Mouse (Mus musculus): Measurements from ENCODE around the gene Zbtb49. TPM values are rescaled to one million over a fixed set of nuclear protein-coding genes. Genes with fewer than 3 reads are reported as not detected.

Zbtb49 gene
- total RNA-seq, 2 experiments from 2014 or later: 9.6 to 11.3 TPM

- peak; percentile 25 for DNase-seq
Measured at GRCm38 (mm10) chr5:38195941-38196340, 24.3 kb downstream of the Zbtb49 start.

GRCm38 (mm10) chr5:38194946-38195345 lies 25.3 kb downstream of the Zbtb49 start:
- no peak for DNase-seq

GRCm38 (mm10) chr5:38190907-38191306 lies 29.4 kb downstream of the Zbtb49 start:
- DNase-seq: no peak

GRCm38 (mm10) chr5:38187006-38187405 lies 33.3 kb downstream of the Zbtb49 start:
- no peak for DNase-seq

GRCm38 (mm10) chr5:38184688-38185285 lies 35.5 kb downstream of the Zbtb49 start:
- DNase-seq: no peak

GRCm38 (mm10) chr5:38174256-38174912 lies 45.9 kb downstream of the Zbtb49 start:
- no peak for DNase-seq

- DNase-seq: no peak
Measured at GRCm38 (mm10) chr5:38173766-38174165, 46.5 kb downstream of the Zbtb49 start.

- no peak for DNase-seq
Measured at GRCm38 (mm10) chr5:38168497-38168896, 51.8 kb downstream of the Zbtb49 start.

GRCm38 (mm10) chr5:38159634-38160413 lies 60.4 kb downstream of the Zbtb49 start, which contains the start of gene Nsg1:
Gene Nsg1 (minus strand): TSS chr5:38159907.
- DNase-seq: no peak

GRCm38 (mm10) chr5:38158947-38159633 lies 61.2 kb downstream of the Zbtb49 start:
- DNase-seq: peak; percentile 77

GRCm38 (mm10) chr5:38158501-38158946 lies 61.7 kb downstream of the Zbtb49 start:
- no peak for DNase-seq

GRCm38 (mm10) chr5:38157481-38158020 lies 62.7 kb downstream of the Zbtb49 start:
- no peak for DNase-seq

GRCm38 (mm10) chr5:38153636-38154035 lies 66.6 kb downstream of the Zbtb49 start:
- no peak for DNase-seq

- no peak for DNase-seq
Measured at GRCm38 (mm10) chr5:38152201-38153108, 67.8 kb downstream of the Zbtb49 start.

GRCm38 (mm10) chr5:38151264-38151663 lies 69.0 kb downstream of the Zbtb49 start:
- peak in 1 of 2 experiments; percentile 49 for DNase-seq

- DNase-seq: no peak
Measured at GRCm38 (mm10) chr5:38146524-38146923, 73.7 kb downstream of the Zbtb49 start.

- no peak for DNase-seq
Measured at GRCm38 (mm10) chr5:38140893-38141292, 79.4 kb downstream of the Zbtb49 start.
